Mouse (Mus musculus) small intestine, adult 2 months (tissue): Measurements from ENCODE around the gene Myt1l.

Experiments
- CTCF ChIP-seq: fragments of 200-500 bp; IDR thresholded peaks from 2 replicates; pipeline ENCODE4 v1.5.1; 2012; ENCODE audit warnings: low read depth, mild to moderate bottlenecking, control low read depth, inconsistent platforms, low read length, moderate library complexity, mixed read lengths; ENCODE audit not compliant: insufficient replicate concordance, insufficient read length; ENCODE audit errors: extremely low read depth
- POLR2A ChIP-seq: fragments of 200-500 bp; IDR thresholded peaks from 2 replicates; pipeline ENCODE4 v1.6.1; 2012; ENCODE audit warnings: low read depth, mild to moderate bottlenecking, control low read depth, inconsistent platforms, low read length, moderate library complexity

DNA sequence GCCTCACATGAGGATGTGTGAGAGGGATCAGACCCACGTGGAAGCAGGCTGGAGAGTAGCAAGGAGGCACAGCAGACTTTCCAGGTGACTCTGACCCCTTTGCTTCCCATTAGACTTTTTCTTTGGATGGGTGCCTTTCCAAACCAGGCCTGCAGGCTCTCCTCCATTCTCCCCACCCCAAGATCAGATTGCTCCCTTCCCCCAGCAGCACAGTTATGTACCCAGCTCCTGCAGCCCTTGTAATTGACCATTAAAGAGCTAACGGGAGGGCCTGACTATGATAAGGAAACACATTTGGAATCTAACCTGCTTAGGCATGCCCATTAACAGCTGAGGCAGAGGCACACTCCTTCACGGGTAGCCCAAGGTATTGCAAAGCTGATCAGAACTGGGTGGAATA, 17.9 kb downstream of the Myt1l start:
- TF ChIP-seq CTCF, result no peak
- TF ChIP-seq POLR2A, result no peak
